Mouse (Mus musculus): ENCODE results near the gene Coa5. TPM values are rescaled to one million over a fixed set of nuclear protein-coding genes. Genes with fewer than 3 reads are reported as not detected.

Gene Coa5
- polyA plus RNA-seq, 1 experiment: 30.0 TPM

DNA sequence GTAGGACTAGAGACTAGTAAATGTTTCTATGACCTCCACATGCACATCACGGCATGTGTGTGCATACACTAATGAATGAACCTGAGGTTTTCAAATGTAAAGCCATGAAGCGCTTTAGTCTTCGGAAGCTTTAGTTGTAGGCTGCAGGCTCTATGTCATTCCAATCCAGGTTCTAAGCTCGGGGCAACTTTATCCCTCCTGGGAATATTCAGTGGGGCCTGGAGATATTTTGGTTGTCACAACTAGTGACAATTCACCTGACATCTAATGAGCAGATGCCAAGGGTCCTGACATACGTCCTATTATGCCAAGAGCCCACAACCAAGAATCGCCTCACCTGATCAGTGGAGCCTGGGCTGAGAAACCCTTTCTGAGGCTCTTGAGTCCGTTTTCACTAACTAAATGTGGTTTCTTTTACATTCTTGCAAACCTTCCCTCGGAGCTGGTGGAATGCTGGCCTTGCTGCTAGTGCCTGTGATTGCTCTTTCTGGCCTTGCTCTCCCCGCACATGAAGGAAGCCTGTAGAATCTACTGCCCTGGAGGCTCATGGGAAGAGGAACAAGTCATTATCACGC, 35.1 kb upstream of the Coa5 start:
- H3K4me3 ChIP-seq (ENCODE audit: low read depth, low read length): no peak overlapping the region
- no peak for TF ChIP-seq CTCF (IDR thresholded peaks at IDR 0.05; ENCODE audit: extremely low read depth, insufficient read length, insufficient replicate concordance, low read depth, low read length)
- no peak for TF ChIP-seq POLR2A (IDR thresholded peaks at IDR 0.05; ENCODE audit: low read depth, low read length)
- WGBS: 89% methylated on average over 10 of the region's 10 CpGs
- no peak overlapping the region for H3K27ac ChIP-seq (ENCODE audit: insufficient read depth, low read depth, low read length)
- no peaks in the 10 kb centered on the region for H3K27me3 ChIP-seq (ENCODE audit: control insufficient read depth, insufficient read depth, low read length)
- peaks cover 55% of the 10 kb centered on the region for H3K36me3 ChIP-seq (ENCODE audit: control insufficient read depth, insufficient read depth, low read length)
- H3K4me1 ChIP-seq (ENCODE audit: control insufficient read depth, insufficient read depth, insufficient read length, low read length): no peaks in the 10 kb centered on the region

DNA sequence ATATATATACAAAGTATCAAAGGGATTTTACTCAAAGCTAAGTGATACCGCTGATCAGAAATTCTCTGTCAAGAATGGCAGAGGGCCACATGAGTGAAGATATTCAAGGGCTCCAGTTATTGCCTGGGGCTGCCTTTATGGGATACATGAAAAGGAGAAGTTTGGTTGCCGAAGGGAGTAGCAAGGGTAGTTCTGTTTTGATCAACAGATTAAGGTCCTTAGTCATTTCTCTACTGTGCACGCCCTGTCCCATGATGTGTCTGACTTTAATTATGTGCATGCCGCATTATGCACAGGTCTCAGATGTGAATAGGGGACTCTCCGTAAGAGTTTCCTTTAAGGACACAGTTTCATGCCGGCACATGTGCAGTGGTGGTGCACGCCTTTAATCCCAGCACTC, 27.6 kb upstream of the Coa5 start:
- H3K27me3 ChIP-seq (ENCODE audit: control insufficient read depth, insufficient read depth, low read length): no peaks in the 10 kb centered on the region
- no peaks in the 10 kb centered on the region for H3K4me1 ChIP-seq (ENCODE audit: control insufficient read depth, insufficient read depth, insufficient read length, low read length)
- 92% methylated on average over 7 of the region's 7 CpGs for WGBS
- H3K4me3 ChIP-seq (ENCODE audit: low read depth, low read length): no peak overlapping the region
- H3K36me3 ChIP-seq (ENCODE audit: control insufficient read depth, insufficient read depth, low read length): peaks cover 64% of the 10 kb centered on the region
- TF ChIP-seq POLR2A (IDR thresholded peaks at IDR 0.05; ENCODE audit: low read depth, low read length): no peak
- H3K27ac ChIP-seq (ENCODE audit: insufficient read depth, low read depth, low read length): no peak overlapping the region

DNA sequence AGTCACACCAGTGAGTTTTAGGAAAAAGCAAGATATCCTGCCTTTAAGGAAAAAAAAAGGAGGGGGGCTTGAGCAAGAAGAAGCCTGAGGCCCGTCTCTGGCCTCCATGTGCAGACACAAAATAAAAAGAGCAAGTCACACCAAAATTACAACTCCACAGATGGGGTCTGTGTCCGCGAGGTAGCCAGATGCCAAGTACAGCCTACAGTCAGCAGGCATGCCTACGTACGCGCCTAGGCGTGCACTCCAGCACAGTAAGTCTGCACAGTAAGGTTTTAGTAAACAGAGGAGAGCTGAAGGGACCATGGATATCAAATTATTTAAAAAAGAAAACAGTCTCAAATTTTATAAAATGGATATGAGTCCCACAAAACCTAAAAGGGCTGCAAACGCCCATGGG, 21.4 kb upstream of the Coa5 start:
- Histone ChIP-seq H3K4me1 (ENCODE audit: control insufficient read depth, insufficient read depth, insufficient read length, low read length) (no peaks in the 10 kb centered on the region), H3K36me3 (ENCODE audit: control insufficient read depth, insufficient read depth, low read length) (peaks cover 69% of the 10 kb centered on the region), H3K4me3 (ENCODE audit: low read depth, low read length) (no peak overlapping the region), H3K27ac (ENCODE audit: insufficient read depth, low read depth, low read length) (no peak overlapping the region), H3K27me3 (ENCODE audit: control insufficient read depth, insufficient read depth, low read length) (no peaks in the 10 kb centered on the region)
- TF ChIP-seq CTCF (IDR thresholded peaks at IDR 0.05; ENCODE audit: extremely low read depth, insufficient read length, insufficient replicate concordance, low read depth, low read length) (no peak), POLR2A (IDR thresholded peaks at IDR 0.05; ENCODE audit: low read depth, low read length) (no peak)
- WGBS: 94% methylated on average over 8 of the region's 8 CpGs

DNA sequence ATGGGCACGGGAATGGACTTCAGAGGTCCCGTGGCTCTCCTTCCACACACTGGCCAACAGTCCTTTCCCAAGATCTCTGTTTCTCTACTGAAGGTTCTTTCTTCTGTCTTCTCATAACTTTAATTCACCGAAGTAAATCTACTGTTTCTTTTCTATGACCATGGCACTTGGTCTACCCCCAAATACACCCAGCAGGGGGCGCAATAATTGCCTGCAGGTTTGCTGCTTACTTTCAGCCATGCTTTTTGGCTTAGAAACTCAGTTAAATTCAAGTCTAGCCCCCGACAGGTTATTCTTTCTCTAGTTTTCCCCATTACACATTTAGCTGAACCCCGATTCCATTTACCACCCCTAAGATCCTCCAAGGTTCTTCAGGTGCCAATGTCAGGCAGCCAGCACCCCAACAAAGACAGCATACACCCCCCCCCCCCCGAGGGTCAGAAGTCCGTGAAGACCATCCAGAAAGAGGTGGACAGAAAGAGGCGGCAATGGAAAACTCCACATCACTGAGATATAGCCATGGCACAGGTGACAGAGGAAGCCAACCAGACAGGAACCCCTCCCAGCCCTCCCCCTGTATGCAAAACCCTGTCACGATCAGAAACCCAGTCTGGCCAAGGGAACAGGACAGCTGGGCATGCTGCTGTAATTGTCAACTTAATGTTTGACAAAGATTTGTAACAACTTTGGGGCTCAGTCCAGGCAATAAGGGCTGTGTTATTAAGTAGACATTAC, 18.6 kb upstream of the Coa5 start:
- peak; percentile 27; the same call in 1 of the 2 replicates for TF ChIP-seq CTCF (IDR thresholded peaks at IDR 0.05; ENCODE audit: extremely low read depth, insufficient read length, insufficient replicate concordance, low read depth, low read length)
- TF ChIP-seq POLR2A (IDR thresholded peaks at IDR 0.05; ENCODE audit: low read depth, low read length): no peak
- Histone ChIP-seq H3K4me3 (ENCODE audit: low read depth, low read length) (no peak overlapping the region), H3K27me3 (ENCODE audit: control insufficient read depth, insufficient read depth, low read length) (no peaks in the 10 kb centered on the region), H3K36me3 (ENCODE audit: control insufficient read depth, insufficient read depth, low read length) (peaks cover 74% of the 10 kb centered on the region), H3K4me1 (ENCODE audit: control insufficient read depth, insufficient read depth, insufficient read length, low read length) (no peaks in the 10 kb centered on the region), H3K27ac (ENCODE audit: insufficient read depth, low read depth, low read length) (no peak overlapping the region)
- 84% methylated on average over 10 of the region's 10 CpGs for WGBS

DNA sequence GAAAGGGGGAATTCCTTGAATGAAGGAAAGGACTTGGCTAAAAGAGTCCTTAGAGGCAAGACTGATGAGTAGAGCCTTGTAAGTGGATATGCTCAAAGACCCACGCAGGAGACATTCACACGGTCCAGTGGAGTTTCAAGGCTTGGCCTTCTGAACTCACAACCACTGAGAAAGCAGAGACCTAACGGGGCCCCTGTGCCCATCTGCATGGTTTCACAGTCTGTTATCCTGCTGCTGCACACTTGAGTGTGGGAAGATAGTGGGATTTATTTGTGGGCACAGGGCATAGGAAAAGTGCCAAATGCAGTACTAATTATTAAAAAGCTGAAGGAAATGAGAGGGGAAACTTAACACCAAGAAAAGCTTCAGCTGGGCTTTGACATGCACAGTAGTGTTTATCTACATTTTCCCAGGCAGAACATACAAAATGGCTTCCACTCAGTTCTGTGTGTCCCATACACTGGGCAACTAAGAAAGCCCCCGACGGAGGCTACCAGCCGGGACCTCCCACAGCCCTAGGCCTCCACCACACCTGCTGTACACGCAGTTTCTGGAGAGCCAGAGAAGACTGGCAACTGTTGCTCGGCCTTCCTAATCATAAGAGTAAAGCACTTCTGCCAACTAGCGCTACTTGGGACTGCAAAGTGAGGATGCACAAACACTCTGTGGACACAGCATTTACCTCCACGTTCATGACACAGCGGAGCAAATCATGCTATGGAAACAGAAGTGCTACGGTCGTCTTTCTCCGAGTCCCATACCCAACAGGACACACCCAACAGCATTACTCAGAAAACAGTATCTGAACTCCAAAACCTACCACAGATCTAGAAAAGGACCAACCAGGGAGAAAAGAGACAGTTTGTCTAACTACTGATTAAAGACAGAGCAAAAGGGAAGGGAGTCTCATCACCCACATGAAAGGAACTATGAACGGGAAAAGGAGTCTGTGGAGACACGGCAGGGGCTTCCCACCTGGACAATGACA, 13.2 kb upstream of the Coa5 start:
- no peak overlapping the region for H3K27ac ChIP-seq (ENCODE audit: insufficient read depth, low read depth, low read length)
- H3K4me1 ChIP-seq (ENCODE audit: control insufficient read depth, insufficient read depth, insufficient read length, low read length): no peaks in the 10 kb centered on the region
- WGBS: 93% methylated on average over 16 of the region's 16 CpGs
- no peaks in the 10 kb centered on the region for H3K27me3 ChIP-seq (ENCODE audit: control insufficient read depth, insufficient read depth, low read length)
- no peak overlapping the region for H3K4me3 ChIP-seq (ENCODE audit: low read depth, low read length)
- no peak for TF ChIP-seq CTCF (IDR thresholded peaks at IDR 0.05; ENCODE audit: extremely low read depth, insufficient read length, insufficient replicate concordance, low read depth, low read length)
- no peak for TF ChIP-seq POLR2A (IDR thresholded peaks at IDR 0.05; ENCODE audit: low read depth, low read length)
- peaks cover 70% of the 10 kb centered on the region for H3K36me3 ChIP-seq (ENCODE audit: control insufficient read depth, insufficient read depth, low read length)

DNA sequence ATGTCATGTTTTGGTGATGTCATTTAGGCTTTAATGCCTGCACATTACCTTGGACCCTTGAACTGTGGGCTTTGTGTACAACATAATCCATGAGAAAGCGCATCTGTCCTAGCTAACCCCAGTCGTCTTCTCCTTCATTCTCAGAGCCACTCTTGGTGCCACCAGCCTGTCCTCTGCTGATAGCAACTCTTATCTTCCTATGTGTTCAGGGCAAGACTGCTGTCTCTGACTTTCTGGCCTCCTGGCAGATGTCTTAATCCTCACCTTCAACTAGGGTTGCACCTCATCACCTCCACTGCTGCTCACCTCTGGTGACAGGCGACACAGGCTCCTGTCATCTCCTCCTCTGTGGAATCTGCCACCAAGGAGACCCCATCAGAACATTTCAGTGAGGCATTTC, 6.5 kb upstream of the Coa5 start:
- 85% methylated on average over 3 of the region's 3 CpGs for WGBS

More for the DNA sequence above, 6.5 kb upstream of the Coa5 start:
- no peak overlapping the region for H3K4me3 ChIP-seq (ENCODE audit: low read depth, low read length)
- no peaks in the 10 kb centered on the region for H3K4me1 ChIP-seq (ENCODE audit: control insufficient read depth, insufficient read depth, insufficient read length, low read length)
- no peak overlapping the region for H3K27ac ChIP-seq (ENCODE audit: insufficient read depth, low read depth, low read length)
- no peak for TF ChIP-seq POLR2A (IDR thresholded peaks at IDR 0.05; ENCODE audit: low read depth, low read length)
- no peak for TF ChIP-seq CTCF (IDR thresholded peaks at IDR 0.05; ENCODE audit: extremely low read depth, insufficient read length, insufficient replicate concordance, low read depth, low read length)
- no peaks in the 10 kb centered on the region for H3K27me3 ChIP-seq (ENCODE audit: control insufficient read depth, insufficient read depth, low read length)
- peaks cover 73% of the 10 kb centered on the region for H3K36me3 ChIP-seq (ENCODE audit: control insufficient read depth, insufficient read depth, low read length)

Data from small intestine, adult 2 months (tissue).